ENCODE assay signal across 12 mouse cellular contexts in genomic region chr6:32437219-32437618, GRCm38 (mm10).
A peak's percentile ranks its signal among the peaks of the same experiment; 100 is the strongest.
DNase-seq lines count a peak whose midpoint lies in the region; ATAC-seq lines count a peak whose summit lies in the region.
"Had no signal": no experiment of that assay in that cellular context is flagged by ENCODE, and none has a peak within 500 bp of the region (broad histone marks: within the 10 kb centered on the region; RNA-seq: fewer than 3 reads in every experiment).

No protein-coding gene starts in this region.

- ATAC-seq in hindbrain, embryonic 12.5 days (ENCODE audit: low FRiP score): no peak

- peak; percentile 58 to 67 for DNase-seq in layer of hippocampus, adult 18-20 months (ENCODE audit: low spot score in 2 of 2)
- no peak for DNase-seq in layer of hippocampus, adult 9-10 months (ENCODE audit: low spot score)
- DNase-seq in heart, adult 9 months (ENCODE audit: low spot score in 2 of 2): peak; percentile 11 to 31
- DNase-seq in heart, postnatal 25 days (ENCODE audit: low spot score): peak; percentile 44
- DNase-seq in lung, postnatal 14 days: peak; percentile 37
- no peak for DNase-seq in adrenal gland, postnatal 10 days
- DNase-seq: cerebellum, adult 11-12 months; thymus, adult 2 months had no signal

- no peaks in the 10 kb centered on the region for H3K36me3 ChIP-seq in hindbrain, embryonic 12.5 days
- H3K36me3 ChIP-seq: liver, embryonic 15.5 days had no signal

- no peak overlapping the region for H3K4me3 ChIP-seq in hindbrain, embryonic 12.5 days
- H3K4me3 ChIP-seq: liver, embryonic 15.5 days; myocyte had no signal

- no peaks in the 10 kb centered on the region for H3K4me1 ChIP-seq in hindbrain, embryonic 12.5 days
- H3K4me1 ChIP-seq: liver, embryonic 15.5 days had no signal

- H3K9ac ChIP-seq in hindbrain, embryonic 12.5 days: no peak overlapping the region
- H3K9ac ChIP-seq: liver, embryonic 15.5 days had no signal

- no peak overlapping the region for H3K27ac ChIP-seq in hindbrain, embryonic 12.5 days
- H3K27ac ChIP-seq: kidney, postnatal 0 days; liver, embryonic 15.5 days had no signal

- no peaks in the 10 kb centered on the region for H3K9me3 ChIP-seq in hindbrain, embryonic 12.5 days (replicated peaks)
- H3K9me3 ChIP-seq: liver, embryonic 15.5 days had no signal

- H3K4me2 ChIP-seq in hindbrain, embryonic 12.5 days (replicated peaks): no peak overlapping the region
- H3K4me2 ChIP-seq: liver, embryonic 15.5 days had no signal

- H3K27me3 ChIP-seq in hindbrain, embryonic 12.5 days: no peaks in the 10 kb centered on the region
- H3K27me3 ChIP-seq: liver, embryonic 15.5 days had no signal

- WGBS in hindbrain, embryonic 12.5 days: 76% methylated on average over 6 of the region's 6 CpGs

- intact Hi-C loops in heart, postnatal 25 days (cut with DNase I): no loop called here

Comparison
In these comparisons a context has a peak if more than half of its experiments do, and no peak if none do; other contexts are left out.
1. DNase-seq: peak in layer of hippocampus, adult 18-20 months (2 of 2), heart, adult 9 months (2 of 2), heart, postnatal 25 days (single experiment) and lung, postnatal 14 days (single experiment); none in layer of hippocampus, adult 9-10 months (single experiment) and adrenal gland, postnatal 10 days (single experiment).